Mouse (Mus musculus) kidney, embryonic 16.5 days (tissue): Measurements from ENCODE around the gene Abca13. TPM values are rescaled to one million over a fixed set of nuclear protein-coding genes. Genes with fewer than 3 reads are reported as not detected.

Experiments used
- ATAC-seq: fragments of 200-750 bp; cut with Nextera tagmentation; 2 replicates; pipeline ENCODE4 v1.8.0; 2017; ENCODE audit warnings: moderate TSS enrichment; ENCODE audit not compliant: low FRiP score, low TSS enrichment
- H3K27ac ChIP-seq: fragments of 300-500 bp; sonication (generic); 2 replicates; pipeline ENCODE4 v1.5.1; 2014; ENCODE audit warnings: low read length
- H3K27me3 ChIP-seq: fragments of 300-500 bp; sonication (generic); 2 replicates; pipeline ENCODE4 v1.6.1; 2014; ENCODE audit warnings: low read length, control low read depth, mixed read lengths; ENCODE audit not compliant: insufficient read depth
- H3K36me3 ChIP-seq: fragments of 300-500 bp; sonication (generic); 2 replicates; pipeline ENCODE4 v1.6.1; 2014; ENCODE audit warnings: low read length, control low read depth, mixed read lengths; ENCODE audit not compliant: insufficient read depth
- H3K4me1 ChIP-seq: fragments of 300-500 bp; sonication (generic); 2 replicates; pipeline ENCODE4 v1.6.1; 2014; ENCODE audit warnings: low read length, control low read depth, mixed read lengths; ENCODE audit not compliant: insufficient read depth
- H3K4me2 ChIP-seq: fragments of 300-500 bp; sonication (generic); replicated peaks from 2 replicates; pipeline ENCODE4 v1.6.1; 2014; ENCODE audit warnings: low read depth, low read length
- H3K4me3 ChIP-seq: fragments of 300-500 bp; sonication (generic); 2 replicates; pipeline ENCODE4 v1.5.1; 2014; ENCODE audit warnings: mild to moderate bottlenecking, low read length
- H3K9ac ChIP-seq: fragments of 300-500 bp; sonication (generic); replicated peaks from 2 replicates; pipeline ENCODE4 v1.6.1; 2014; ENCODE audit warnings: low read length
- H3K9me3 ChIP-seq: fragments of 300-500 bp; sonication (generic); 2 replicates; pipeline ENCODE4 v1.6.1; 2016; ENCODE audit warnings: low read length, control low read depth
- WGBS: fragments of 180-500 bp; shearing (Covaris S2); extraction: QIAGEN DNeasy Blood & Tissue Kit; methylation state at CpG from one replicate; pipeline ENCODE4 v1.1.7; 2014; 5-methylcytosine and 5-hydroxymethylcytosine counted together
- polyA plus RNA-seq: library from polyadenylated mRNA; unstranded; fragments of >200 nt; fragmentation: Nextera tagmentation; extraction: Ambion mirVana; gene quantifications from 2 replicates; pipeline ENCODE4 v1.2.1, GENCODE M21; 2015

Abca13 gene
- polyA plus RNA-seq, 1 experiment from 2014 or later = 0.36 TPM

DNA sequence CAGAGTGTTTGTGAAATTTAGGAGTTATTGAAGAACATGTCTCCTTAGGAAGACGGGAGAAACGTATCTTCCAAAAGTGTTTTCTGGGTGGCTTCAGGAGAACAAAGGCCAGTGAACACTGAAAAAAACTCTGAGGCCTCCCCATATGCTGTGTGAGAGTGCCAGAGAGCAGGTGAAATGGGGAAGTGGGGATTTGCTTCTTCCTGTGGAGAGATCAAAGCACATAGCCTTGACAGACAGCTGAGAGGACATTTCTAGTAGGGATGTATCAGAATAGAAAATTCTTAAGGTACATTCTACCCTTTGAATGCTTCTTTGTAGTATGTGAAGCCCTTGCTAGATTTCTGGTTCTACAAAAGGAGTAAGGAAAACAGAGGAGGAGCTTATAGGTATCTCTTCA lies 424.4 kb downstream of the Abca13 start:
- H3K27ac ChIP-seq = no peak overlapping the region
- no peaks in the 10 kb centered on the region for H3K27me3 ChIP-seq
- no peak overlapping the region for H3K9ac ChIP-seq
- no peaks in the 10 kb centered on the region for H3K4me1 ChIP-seq
- no peaks in the 10 kb centered on the region for H3K9me3 ChIP-seq
- ATAC-seq = no peak
- H3K36me3 ChIP-seq = no peaks in the 10 kb centered on the region
- no peak overlapping the region for H3K4me2 ChIP-seq
- WGBS = 81% methylated on average over 2 of the region's 2 CpGs
- no peak overlapping the region for H3K4me3 ChIP-seq

DNA sequence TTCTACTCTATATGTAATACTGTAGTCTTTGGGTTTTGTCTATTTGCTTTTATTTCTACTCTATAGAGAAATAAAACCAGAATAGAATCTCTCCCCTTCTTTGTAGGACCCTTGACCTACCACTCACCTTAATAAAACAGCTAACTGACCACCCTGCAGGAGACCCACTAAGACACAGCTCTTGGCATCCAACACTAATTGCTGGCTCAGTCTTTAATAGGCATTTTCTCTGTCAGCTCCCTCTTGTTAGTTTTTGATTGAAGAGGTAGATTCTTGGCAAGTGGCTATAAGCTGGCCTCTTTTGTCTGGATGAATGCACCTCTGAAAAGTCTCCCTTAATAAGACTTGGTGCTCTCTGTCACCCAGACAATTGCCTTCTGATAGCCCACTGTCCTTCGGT lies 424.9 kb downstream of the Abca13 start:
- no peak for ATAC-seq
- no peaks in the 10 kb centered on the region for H3K4me1 ChIP-seq
- WGBS = 89% methylated on average over 1 of the region's 1 CpGs
- no peaks in the 10 kb centered on the region for H3K9me3 ChIP-seq
- no peak overlapping the region for H3K9ac ChIP-seq
- H3K4me3 ChIP-seq = no peak overlapping the region
- no peak overlapping the region for H3K27ac ChIP-seq
- no peaks in the 10 kb centered on the region for H3K36me3 ChIP-seq
- no peak overlapping the region for H3K4me2 ChIP-seq
- no peaks in the 10 kb centered on the region for H3K27me3 ChIP-seq

DNA sequence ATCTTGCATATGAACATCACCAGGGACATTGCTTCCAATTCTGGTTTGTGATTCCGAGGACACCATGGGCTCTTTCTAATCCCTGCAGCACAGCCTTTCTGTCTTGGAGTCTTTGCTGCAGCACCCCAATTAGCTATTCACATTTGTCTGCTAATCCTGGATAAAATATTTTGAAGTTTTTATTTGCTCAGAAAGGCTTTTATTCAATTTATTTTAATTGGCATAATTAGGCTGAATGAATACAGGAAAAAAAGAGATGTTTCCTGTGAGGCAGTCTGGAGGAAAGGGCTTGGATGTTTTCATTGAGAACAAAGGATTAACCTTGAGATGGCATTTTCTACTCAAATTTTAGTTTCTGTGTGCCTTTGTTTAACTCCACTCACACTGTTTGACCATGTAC lies 428.2 kb downstream of the Abca13 start:
- Histone ChIP-seq H3K4me1 (no peaks in the 10 kb centered on the region), H3K9ac (no peak overlapping the region), H3K27me3 (no peaks in the 10 kb centered on the region), H3K4me3 (no peak overlapping the region), H3K36me3 (no peaks in the 10 kb centered on the region), H3K27ac (no peak overlapping the region), H3K4me2 (no peak overlapping the region), H3K9me3 (no peaks in the 10 kb centered on the region)
- 83% methylated on average over 1 of the region's 1 CpGs for WGBS
- ATAC-seq = no peak

DNA sequence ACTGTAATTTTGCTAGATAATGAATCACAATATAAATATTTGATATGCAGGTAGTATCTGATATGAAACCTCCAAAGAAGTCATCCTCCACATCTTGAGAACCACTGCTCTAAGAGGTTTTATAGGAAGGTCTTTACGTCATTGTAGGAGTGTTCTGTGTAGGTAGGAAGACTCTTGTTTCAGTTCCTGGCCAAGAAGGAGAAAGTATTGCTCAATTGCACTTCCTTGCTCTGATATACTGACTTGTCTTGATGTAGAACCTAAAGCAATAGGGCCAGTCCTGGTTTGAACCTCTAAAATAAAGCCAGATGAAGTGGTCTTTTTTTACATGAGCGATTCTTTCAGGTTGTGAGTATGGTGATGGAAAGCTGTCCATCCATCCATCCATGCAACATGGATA lies 431.1 kb downstream of the Abca13 start:
- H3K4me1 ChIP-seq = no peaks in the 10 kb centered on the region
- no peaks in the 10 kb centered on the region for H3K27me3 ChIP-seq
- H3K36me3 ChIP-seq = no peaks in the 10 kb centered on the region
- H3K4me3 ChIP-seq = no peak overlapping the region
- H3K9ac ChIP-seq = no peak overlapping the region
- WGBS = 91% methylated on average over 2 of the region's 2 CpGs
- H3K27ac ChIP-seq = no peak overlapping the region
- no peak for ATAC-seq
- no peaks in the 10 kb centered on the region for H3K9me3 ChIP-seq
- H3K4me2 ChIP-seq = no peak overlapping the region

DNA sequence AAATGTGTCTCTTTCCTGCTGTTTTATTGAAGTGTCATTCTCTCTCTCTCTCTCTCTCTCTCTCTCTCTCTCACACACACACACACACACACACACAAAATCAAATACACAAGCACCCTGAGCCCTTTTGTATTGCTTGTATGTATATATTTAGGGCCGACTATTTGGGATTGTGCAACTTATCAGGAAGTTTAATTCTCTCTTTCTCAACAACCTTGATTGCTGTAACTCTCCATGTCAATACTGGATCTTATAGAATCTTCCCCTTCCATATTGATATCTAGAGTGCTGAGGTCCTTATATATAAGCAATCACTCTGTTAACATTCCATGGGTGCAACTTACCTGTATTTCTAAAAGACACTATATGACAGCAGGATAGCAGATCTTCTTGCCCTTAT lies 433.0 kb downstream of the Abca13 start:
- Histone ChIP-seq H3K4me2 (no peak overlapping the region), H3K27me3 (no peaks in the 10 kb centered on the region), H3K9me3 (no peaks in the 10 kb centered on the region), H3K4me1 (no peaks in the 10 kb centered on the region), H3K9ac (no peak overlapping the region), H3K27ac (no peak overlapping the region), H3K36me3 (no peaks in the 10 kb centered on the region), H3K4me3 (no peak overlapping the region)
- WGBS = 88% methylated on average over 1 of the region's 1 CpGs
- no peak for ATAC-seq

DNA sequence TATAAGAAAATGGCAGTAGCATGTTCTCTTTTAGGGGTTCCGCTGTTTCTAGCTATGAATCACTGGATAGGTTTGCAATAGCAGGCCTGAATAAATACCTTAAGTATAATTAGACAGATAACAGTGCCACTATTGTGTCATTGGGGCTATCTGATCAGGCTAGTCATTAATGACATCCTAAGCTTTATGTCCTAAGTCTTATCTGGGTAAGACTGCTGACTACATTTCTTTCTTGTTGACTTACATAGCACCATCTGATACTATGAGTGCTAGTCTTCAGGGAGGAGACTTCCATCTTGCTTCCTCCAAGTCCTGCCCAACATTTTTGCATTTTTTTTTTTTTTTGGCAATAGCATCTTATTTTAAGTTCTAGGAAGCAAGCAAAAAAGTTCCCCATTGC lies 434.1 kb downstream of the Abca13 start:
- no peak overlapping the region for H3K4me3 ChIP-seq
- no peak for ATAC-seq
- no peak overlapping the region for H3K9ac ChIP-seq
- no peaks in the 10 kb centered on the region for H3K27me3 ChIP-seq
- no peaks in the 10 kb centered on the region for H3K4me1 ChIP-seq
- H3K4me2 ChIP-seq = no peak overlapping the region
- H3K36me3 ChIP-seq = no peaks in the 10 kb centered on the region
- no peaks in the 10 kb centered on the region for H3K9me3 ChIP-seq
- WGBS = 100% methylated on average over 1 of the region's 1 CpGs
- H3K27ac ChIP-seq = no peak overlapping the region

DNA sequence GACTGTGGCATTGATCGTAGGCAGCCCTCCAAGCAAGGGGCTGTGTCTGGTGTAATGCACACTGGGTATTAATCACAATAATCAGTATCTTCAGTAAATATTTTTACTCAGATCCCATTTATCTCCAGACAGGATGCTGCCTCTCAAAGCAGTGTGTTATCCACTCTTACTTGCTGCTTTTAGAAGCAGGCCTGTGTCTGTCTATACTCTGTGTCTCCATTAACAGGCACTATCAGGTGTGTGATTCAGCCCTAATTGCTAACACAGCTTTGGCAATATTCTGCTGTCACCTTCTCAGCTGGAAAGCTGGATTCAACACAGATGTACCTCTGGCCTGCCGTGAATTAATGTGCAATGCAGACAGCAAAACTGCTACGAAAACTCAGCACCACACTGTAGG lies 455.5 kb downstream of the Abca13 start:
- H3K4me2 ChIP-seq = no peak overlapping the region
- H3K36me3 ChIP-seq = no peaks in the 10 kb centered on the region
- H3K4me3 ChIP-seq = no peak overlapping the region
- H3K4me1 ChIP-seq = no peaks in the 10 kb centered on the region
- ATAC-seq = no peak
- H3K27ac ChIP-seq = no peak overlapping the region
- no peaks in the 10 kb centered on the region for H3K9me3 ChIP-seq
- H3K9ac ChIP-seq = no peak overlapping the region
- 86% methylated on average over 3 of the region's 3 CpGs for WGBS
- H3K27me3 ChIP-seq = no peaks in the 10 kb centered on the region

DNA sequence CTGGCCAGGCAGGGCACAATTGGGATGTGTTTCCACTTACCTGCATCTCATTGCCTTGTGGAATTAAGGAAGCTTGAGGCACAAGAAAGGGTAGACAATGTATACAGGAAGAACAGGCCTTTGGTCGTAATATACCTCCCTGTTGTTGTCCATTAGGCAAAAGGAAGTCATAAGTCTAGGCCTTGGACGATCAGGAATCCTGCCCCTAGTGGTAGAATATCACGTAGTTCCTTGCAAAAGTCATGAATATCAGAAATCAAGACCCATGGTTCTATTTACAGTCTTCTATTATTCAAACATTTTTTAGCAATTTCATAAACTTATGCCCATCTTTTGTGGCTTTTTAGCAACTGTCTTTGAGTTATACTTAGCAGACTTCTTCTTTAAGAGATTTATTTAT lies 456.2 kb downstream of the Abca13 start:
- Histone ChIP-seq H3K27me3 (no peaks in the 10 kb centered on the region), H3K9me3 (no peaks in the 10 kb centered on the region), H3K4me1 (no peaks in the 10 kb centered on the region), H3K4me3 (no peak overlapping the region), H3K36me3 (no peaks in the 10 kb centered on the region), H3K27ac (no peak overlapping the region), H3K4me2 (no peak overlapping the region), H3K9ac (no peak overlapping the region)
- 64% methylated on average over 3 of the region's 3 CpGs for WGBS
- ATAC-seq = no peak

DNA sequence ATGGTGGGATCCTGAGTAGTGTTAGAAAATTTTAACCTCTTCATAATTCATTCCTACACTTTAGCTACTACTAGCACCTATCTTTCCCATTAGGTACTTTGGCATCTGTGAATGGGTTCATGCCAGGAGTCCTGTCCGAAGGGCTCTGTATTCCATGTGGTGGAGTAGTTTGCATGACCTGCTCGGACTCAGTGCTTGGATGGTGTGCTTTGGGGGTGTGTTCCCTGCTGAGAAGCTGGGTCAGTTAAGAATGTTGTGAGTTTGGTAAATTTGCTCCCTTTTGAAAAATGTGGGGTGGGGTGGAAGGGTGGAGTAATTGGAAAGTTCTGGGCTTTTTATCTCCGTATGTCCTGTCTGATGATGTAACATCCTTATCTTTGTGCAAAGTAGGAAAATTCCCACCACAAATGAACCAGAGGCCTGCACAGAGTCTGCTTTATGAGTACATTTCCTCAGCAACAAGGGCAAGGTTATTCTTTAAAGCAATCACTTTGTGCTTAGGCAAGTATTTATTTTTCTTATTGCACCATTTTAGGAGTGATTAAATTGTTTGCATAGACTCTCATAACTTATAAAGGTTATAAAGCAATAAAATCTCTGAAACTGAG lies 475.0 kb downstream of the Abca13 start:
- H3K9me3 ChIP-seq = no peaks in the 10 kb centered on the region
- H3K9ac ChIP-seq = no peak overlapping the region
- H3K4me2 ChIP-seq = no peak overlapping the region
- WGBS = 79% methylated on average over 3 of the region's 3 CpGs
- H3K36me3 ChIP-seq = no peaks in the 10 kb centered on the region
- no peak overlapping the region for H3K27ac ChIP-seq
- ATAC-seq = no peak
- no peak overlapping the region for H3K4me3 ChIP-seq
- H3K4me1 ChIP-seq = no peaks in the 10 kb centered on the region
- H3K27me3 ChIP-seq = no peaks in the 10 kb centered on the region

DNA sequence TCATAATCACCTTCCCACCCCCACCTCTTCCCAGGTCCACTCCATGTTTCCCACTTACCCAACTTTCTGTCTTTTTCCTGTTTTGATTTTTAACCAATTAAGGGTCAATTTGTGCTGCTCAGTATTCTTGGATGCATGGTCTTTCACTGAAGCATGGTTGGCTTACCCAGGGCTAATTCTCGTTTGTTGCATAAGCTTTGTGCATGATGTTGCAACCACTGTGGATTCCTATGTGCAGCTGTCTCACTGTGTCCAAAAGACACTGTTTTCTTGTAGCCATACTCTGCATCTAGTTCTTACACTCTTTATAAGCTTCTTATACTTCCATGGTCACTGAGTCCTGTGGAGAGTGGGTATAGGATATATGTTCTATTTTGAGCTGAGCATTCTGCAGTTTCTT lies 477.7 kb downstream of the Abca13 start:
- H3K27ac ChIP-seq = no peak overlapping the region
- no peak for ATAC-seq
- 63% methylated on average over 1 of the region's 1 CpGs for WGBS
- H3K36me3 ChIP-seq = no peaks in the 10 kb centered on the region
- H3K4me3 ChIP-seq = no peak overlapping the region
- H3K9ac ChIP-seq = no peak overlapping the region
- no peaks in the 10 kb centered on the region for H3K27me3 ChIP-seq
- H3K9me3 ChIP-seq = no peaks in the 10 kb centered on the region
- H3K4me1 ChIP-seq = no peaks in the 10 kb centered on the region
- H3K4me2 ChIP-seq = no peak overlapping the region
